Comparison of ENCODE assay signal across 11 mouse cellular contexts in the genomic region with DNA sequence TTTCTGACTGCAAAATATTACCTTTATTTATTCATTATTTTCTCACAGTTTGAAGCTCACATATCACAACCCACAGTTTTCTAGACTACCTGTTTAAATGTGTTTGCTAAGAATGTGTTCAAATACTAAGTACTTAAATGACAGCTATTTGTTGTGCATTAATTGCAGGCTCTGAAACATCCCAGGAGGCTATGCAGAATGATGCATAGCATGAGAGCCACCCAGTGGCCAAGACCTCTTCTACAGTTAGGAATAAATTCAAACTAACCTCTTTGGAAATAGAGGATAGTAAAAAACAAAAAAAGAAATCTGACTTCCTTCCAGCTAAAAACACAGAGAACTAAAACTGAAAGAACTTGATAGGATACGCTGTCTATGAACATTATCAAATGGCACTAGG. TPM values are rescaled to one million over a fixed set of nuclear protein-coding genes. Genes with fewer than 3 reads are reported as not detected.
DNase-seq lines count a peak whose midpoint lies in the region; ATAC-seq lines count a peak whose summit lies in the region.
"Had no signal": no experiment of that assay in that cellular context is flagged by ENCODE, and none has a peak within 500 bp of the region (broad histone marks: within the 10 kb centered on the region; RNA-seq: fewer than 3 reads in every experiment).

No protein-coding gene starts in this region.

- H3K9me3 ChIP-seq in hindbrain, embryonic 11.5 days (ENCODE audit: control insufficient read depth, low read length) = no peaks in the 10 kb centered on the region
- no peaks in the 10 kb centered on the region for H3K9me3 ChIP-seq in hindbrain, embryonic 16.5 days (ENCODE audit: control insufficient read depth, low read length)
- no peaks in the 10 kb centered on the region for H3K9me3 ChIP-seq in midbrain, embryonic 12.5 days
- H3K9me3 ChIP-seq in midbrain, embryonic 16.5 days (replicated peaks; ENCODE audit: control insufficient read depth, low read length, poor library complexity, severe bottlenecking) = no peaks in the 10 kb centered on the region
- H3K9me3 ChIP-seq in forebrain, embryonic 12.5 days = no peaks in the 10 kb centered on the region
- H3K9me3 ChIP-seq: limb, embryonic 15.5 days had no signal

- H3K4me2 ChIP-seq in hindbrain, embryonic 11.5 days (replicated peaks; ENCODE audit: low read depth, low read length) = no peak overlapping the region
- H3K4me2 ChIP-seq in hindbrain, embryonic 16.5 days (ENCODE audit: low read length) = no peak overlapping the region
- no peak overlapping the region for H3K4me2 ChIP-seq in midbrain, embryonic 12.5 days (replicated peaks)
- no peak overlapping the region for H3K4me2 ChIP-seq in midbrain, embryonic 16.5 days (ENCODE audit: low read length)
- H3K4me2 ChIP-seq in forebrain, embryonic 12.5 days = no peak overlapping the region
- H3K4me2 ChIP-seq: limb, embryonic 15.5 days had no signal

- DNase-seq in hindbrain, embryonic 11.5 days (ENCODE audit: low spot score) = peak; percentile 19
- DNase-seq in right cerebral cortex, postnatal 4 days = peak; percentile 12
- no peak for DNase-seq in yolk sac, embryonic 10.5 days (ENCODE audit: low spot score)
- no peak for DNase-seq in urinary bladder, postnatal 4 days (ENCODE audit: low spot score in 2 of 2)
- DNase-seq: thymus, postnatal 14 days had no signal

- no peaks in the 10 kb centered on the region for H3K27me3 ChIP-seq in hindbrain, embryonic 11.5 days (ENCODE audit: control insufficient read depth, insufficient read depth, low read length)
- H3K27me3 ChIP-seq in hindbrain, embryonic 16.5 days (replicated peaks; ENCODE audit: control insufficient read depth, insufficient read depth, low read length) = no peaks in the 10 kb centered on the region
- no peaks in the 10 kb centered on the region for H3K27me3 ChIP-seq in midbrain, embryonic 12.5 days
- H3K27me3 ChIP-seq in midbrain, embryonic 16.5 days (ENCODE audit: control insufficient read depth, insufficient read depth, low read depth, low read length) = no peaks in the 10 kb centered on the region
- no peaks in the 10 kb centered on the region for H3K27me3 ChIP-seq in forebrain, embryonic 12.5 days
- H3K27me3 ChIP-seq: limb, embryonic 15.5 days had no signal

- no peaks in the 10 kb centered on the region for H3K36me3 ChIP-seq in hindbrain, embryonic 11.5 days (ENCODE audit: control insufficient read depth, insufficient read depth, low read length)
- H3K36me3 ChIP-seq in hindbrain, embryonic 16.5 days (ENCODE audit: control insufficient read depth, insufficient read depth, low read length) = no peaks in the 10 kb centered on the region
- H3K36me3 ChIP-seq in midbrain, embryonic 12.5 days = no peaks in the 10 kb centered on the region
- H3K36me3 ChIP-seq in midbrain, embryonic 16.5 days (ENCODE audit: control insufficient read depth, insufficient read depth, low read length) = no peaks in the 10 kb centered on the region
- no peaks in the 10 kb centered on the region for H3K36me3 ChIP-seq in forebrain, embryonic 12.5 days (replicated peaks)
- H3K36me3 ChIP-seq: limb, embryonic 15.5 days had no signal

- 56% methylated on average over 1 of the region's 1 CpGs for WGBS in hindbrain, embryonic 11.5 days
- 76% methylated on average over 1 of the region's 1 CpGs for WGBS in hindbrain, embryonic 16.5 days
- 68% methylated on average over 1 of the region's 1 CpGs for WGBS in midbrain, embryonic 12.5 days
- WGBS in midbrain, embryonic 16.5 days = 58% methylated on average over 1 of the region's 1 CpGs
- WGBS in forebrain, embryonic 12.5 days = 68% methylated on average over 1 of the region's 1 CpGs

- H3K9ac ChIP-seq in hindbrain, embryonic 11.5 days (ENCODE audit: low read depth, low read length) = no peak overlapping the region
- H3K9ac ChIP-seq in hindbrain, embryonic 16.5 days (ENCODE audit: low read depth, low read length) = no peak overlapping the region
- no peak overlapping the region for H3K9ac ChIP-seq in midbrain, embryonic 12.5 days (replicated peaks)
- no peak overlapping the region for H3K9ac ChIP-seq in midbrain, embryonic 16.5 days (ENCODE audit: low read depth, low read length)
- H3K9ac ChIP-seq in forebrain, embryonic 12.5 days = no peak overlapping the region
- H3K9ac ChIP-seq: limb, embryonic 15.5 days had no signal

- H3K27ac ChIP-seq in hindbrain, embryonic 11.5 days (ENCODE audit: low read depth, low read length) = no peak overlapping the region
- no peak overlapping the region for H3K27ac ChIP-seq in hindbrain, embryonic 16.5 days (ENCODE audit: low read depth, low read length)
- no peak overlapping the region for H3K27ac ChIP-seq in midbrain, embryonic 12.5 days (replicated peaks)
- H3K27ac ChIP-seq in midbrain, embryonic 16.5 days (ENCODE audit: low read length) = no peak overlapping the region
- H3K27ac ChIP-seq in forebrain, embryonic 12.5 days = no peak overlapping the region
- H3K27ac ChIP-seq: limb, embryonic 15.5 days had no signal

- H3K4me1 ChIP-seq in hindbrain, embryonic 11.5 days (replicated peaks; ENCODE audit: control insufficient read depth, insufficient read depth, low read length) = no peaks in the 10 kb centered on the region
- no peaks in the 10 kb centered on the region for H3K4me1 ChIP-seq in hindbrain, embryonic 16.5 days (ENCODE audit: control insufficient read depth, insufficient read depth, low read depth, low read length)
- H3K4me1 ChIP-seq in midbrain, embryonic 12.5 days = no peaks in the 10 kb centered on the region
- no peaks in the 10 kb centered on the region for H3K4me1 ChIP-seq in midbrain, embryonic 16.5 days (ENCODE audit: control insufficient read depth, insufficient read depth, low read length)
- no peaks in the 10 kb centered on the region for H3K4me1 ChIP-seq in forebrain, embryonic 12.5 days
- H3K4me1 ChIP-seq: limb, embryonic 15.5 days had no signal

- H3K4me3 ChIP-seq in hindbrain, embryonic 11.5 days (ENCODE audit: low read depth, low read length) = no peak overlapping the region
- H3K4me3 ChIP-seq in hindbrain, embryonic 16.5 days (ENCODE audit: low read length) = no peak overlapping the region
- no peak overlapping the region for H3K4me3 ChIP-seq in midbrain, embryonic 12.5 days
- no peak overlapping the region for H3K4me3 ChIP-seq in midbrain, embryonic 16.5 days (ENCODE audit: low read depth, low read length)
- no peak overlapping the region for H3K4me3 ChIP-seq in forebrain, embryonic 12.5 days (replicated peaks)
- H3K4me3 ChIP-seq: limb, embryonic 15.5 days had no signal

- ATAC-seq in hindbrain, embryonic 11.5 days (ENCODE audit: low FRiP score) = 0 out of 2 replicates have a peak, but pooled peaks have one; percentile 51
- ATAC-seq in hindbrain, embryonic 16.5 days = no peak
- ATAC-seq in midbrain, embryonic 12.5 days (ENCODE audit: low FRiP score, low read depth) = peak; percentile 62; the same call in 1 of the 2 replicates
- no peak for ATAC-seq in midbrain, embryonic 16.5 days
- ATAC-seq in forebrain, embryonic 12.5 days (ENCODE audit: low FRiP score) = peak; percentile 68; the same call in 1 of the 2 replicates

RNA-seq across cellular contexts. Expression of gene Olfr148, which starts 1.5 kb away (rescaled TPM):
- not detected in 2 replicates for polyA plus RNA-seq in hindbrain, embryonic 11.5 days (2014; fragmentation: Nextera tagmentation; extraction: Ambion mirVana)
- not detected in 2 replicates for polyA plus RNA-seq in hindbrain, embryonic 16.5 days (2015; fragmentation: Nextera tagmentation; extraction: Ambion mirVana)
- polyA plus RNA-seq in midbrain, embryonic 12.5 days (2016; fragmentation: Nextera tagmentation; extraction: Ambion mirVana) = not detected in 2 replicates
- polyA plus RNA-seq in midbrain, embryonic 16.5 days (2015; fragmentation: Nextera tagmentation; extraction: Ambion mirVana) = not detected in 2 replicates
- not detected in 2 replicates for polyA plus RNA-seq in forebrain, embryonic 12.5 days (2016; fragmentation: Nextera tagmentation; extraction: Ambion mirVana)
- polyA plus RNA-seq: heart, embryonic 16.5 days; limb, embryonic 15.5 days had no signal

RNA-seq across cellular contexts. Expression of gene AW551984, which starts 7.8 kb away (rescaled TPM):
- polyA plus RNA-seq in hindbrain, embryonic 11.5 days (2014; fragmentation: Nextera tagmentation; extraction: Ambion mirVana) = 15.9 and 19.0 TPM in 2 replicates
- polyA plus RNA-seq in hindbrain, embryonic 16.5 days (2015; fragmentation: Nextera tagmentation; extraction: Ambion mirVana) = 218 and 230 TPM in 2 replicates
- 23.2 and 23.6 TPM in 2 replicates for polyA plus RNA-seq in midbrain, embryonic 12.5 days (2016; fragmentation: Nextera tagmentation; extraction: Ambion mirVana)
- polyA plus RNA-seq in midbrain, embryonic 16.5 days (2015; fragmentation: Nextera tagmentation; extraction: Ambion mirVana) = 215 and 253 TPM in 2 replicates
- 23.6 and 24.7 TPM in 2 replicates for polyA plus RNA-seq in forebrain, embryonic 12.5 days (2016; fragmentation: Nextera tagmentation; extraction: Ambion mirVana)

RNA-seq across cellular contexts. Expression of gene Olfr960, which starts 9.2 kb away (rescaled TPM):
- not detected in 2 replicates for polyA plus RNA-seq in hindbrain, embryonic 11.5 days (2014; fragmentation: Nextera tagmentation; extraction: Ambion mirVana)
- not detected in 2 replicates for polyA plus RNA-seq in hindbrain, embryonic 16.5 days (2015; fragmentation: Nextera tagmentation; extraction: Ambion mirVana)
- polyA plus RNA-seq in midbrain, embryonic 12.5 days (2016; fragmentation: Nextera tagmentation; extraction: Ambion mirVana) = not detected in 2 replicates
- not detected in 2 replicates for polyA plus RNA-seq in midbrain, embryonic 16.5 days (2015; fragmentation: Nextera tagmentation; extraction: Ambion mirVana)
- not detected in 2 replicates for polyA plus RNA-seq in forebrain, embryonic 12.5 days (2016; fragmentation: Nextera tagmentation; extraction: Ambion mirVana)
- polyA plus RNA-seq: heart, embryonic 16.5 days; limb, embryonic 15.5 days had no signal

RNA-seq across cellular contexts. Expression of gene Olfr961, which starts 32.9 kb away (rescaled TPM):
- not detected in 2 replicates for polyA plus RNA-seq in hindbrain, embryonic 11.5 days (2014; fragmentation: Nextera tagmentation; extraction: Ambion mirVana)
- polyA plus RNA-seq in hindbrain, embryonic 16.5 days (2015; fragmentation: Nextera tagmentation; extraction: Ambion mirVana) = not detected in 2 replicates
- not detected in 2 replicates for polyA plus RNA-seq in midbrain, embryonic 12.5 days (2016; fragmentation: Nextera tagmentation; extraction: Ambion mirVana)
- not detected in 2 replicates for polyA plus RNA-seq in midbrain, embryonic 16.5 days (2015; fragmentation: Nextera tagmentation; extraction: Ambion mirVana)
- not detected in 2 replicates for polyA plus RNA-seq in forebrain, embryonic 12.5 days (2016; fragmentation: Nextera tagmentation; extraction: Ambion mirVana)
- polyA plus RNA-seq: heart, embryonic 16.5 days; limb, embryonic 15.5 days had no signal

RNA-seq across cellular contexts. Expression of gene Olfr959, which starts 36.6 kb away (rescaled TPM):
- polyA plus RNA-seq in hindbrain, embryonic 11.5 days (2014; fragmentation: Nextera tagmentation; extraction: Ambion mirVana) = not detected in 2 replicates
- not detected in 2 replicates for polyA plus RNA-seq in hindbrain, embryonic 16.5 days (2015; fragmentation: Nextera tagmentation; extraction: Ambion mirVana)
- not detected in 2 replicates for polyA plus RNA-seq in midbrain, embryonic 12.5 days (2016; fragmentation: Nextera tagmentation; extraction: Ambion mirVana)
- not detected in 2 replicates for polyA plus RNA-seq in midbrain, embryonic 16.5 days (2015; fragmentation: Nextera tagmentation; extraction: Ambion mirVana)
- polyA plus RNA-seq in forebrain, embryonic 12.5 days (2016; fragmentation: Nextera tagmentation; extraction: Ambion mirVana) = not detected in 2 replicates
- polyA plus RNA-seq: heart, embryonic 16.5 days; limb, embryonic 15.5 days had no signal

Comparison
In these comparisons a context has a peak if more than half of its experiments do, and no peak if none do; other contexts are left out.
1. ATAC-seq: peak in hindbrain, embryonic 11.5 days (single experiment), midbrain, embryonic 12.5 days (single experiment) and forebrain, embryonic 12.5 days (single experiment); none in hindbrain, embryonic 16.5 days (single experiment) and midbrain, embryonic 16.5 days (single experiment).
2. DNase-seq: peak in hindbrain, embryonic 11.5 days (single experiment) and right cerebral cortex, postnatal 4 days (single experiment); none in yolk sac, embryonic 10.5 days (single experiment) and urinary bladder, postnatal 4 days (0 of 2).